20 mouse cellular contexts compared by ENCODE assay signal in the genomic region with DNA sequence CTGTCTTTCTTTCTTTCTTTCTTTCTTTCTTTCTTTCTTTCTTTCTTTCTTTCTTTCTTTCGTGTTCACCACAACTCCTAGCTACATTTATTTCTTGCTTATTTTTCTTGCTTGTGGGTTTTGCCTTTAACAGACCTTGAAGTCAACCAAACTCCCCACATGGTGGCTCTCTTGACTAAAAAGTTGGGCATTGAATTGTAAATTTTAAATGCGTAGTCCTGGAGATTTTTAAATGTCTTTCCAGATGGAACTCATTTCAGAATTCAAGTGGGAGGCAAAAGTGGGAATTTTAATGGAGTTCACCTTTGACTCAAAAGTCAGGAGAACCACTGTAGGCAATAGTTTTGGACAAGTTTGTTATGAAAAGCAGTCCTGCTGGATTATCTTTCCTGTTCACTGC. TPM values are rescaled to one million over a fixed set of nuclear protein-coding genes. Genes with fewer than 3 reads are reported as not detected.
DNase-seq lines count a peak whose midpoint lies in the region; ATAC-seq and TF ChIP-seq lines count a peak whose summit lies in the region.
"Had no signal": no experiment of that assay in that cellular context is flagged by ENCODE, and none has a peak within 500 bp of the region (broad histone marks: within the 10 kb centered on the region; RNA-seq: fewer than 3 reads in every experiment).

No protein-coding gene starts in this region.

- no peak for TF ChIP-seq EP300 in lung, postnatal 0 days (IDR thresholded peaks at IDR 0.05)

- H3K4me1 ChIP-seq in hindbrain, postnatal 0 days (ENCODE audit: insufficient read depth, low read length) = no peaks in the 10 kb centered on the region
- peaks cover 16% of the 10 kb centered on the region for H3K4me1 ChIP-seq in hindbrain, embryonic 12.5 days
- no peaks in the 10 kb centered on the region for H3K4me1 ChIP-seq in lung, postnatal 0 days (ENCODE audit: insufficient read depth, low read depth, low read length)
- H3K4me1 ChIP-seq: lung, embryonic 15.5 days had no signal

- TF ChIP-seq CTCF in hindbrain, postnatal 0 days (IDR thresholded peaks at IDR 0.05; ENCODE audit: low read depth) = peak; percentile 54
- TF ChIP-seq CTCF in lung, postnatal 0 days (IDR thresholded peaks at IDR 0.05) = peak; percentile 15; the same call in 1 of the 2 replicates

- H3K36me3 ChIP-seq in hindbrain, postnatal 0 days (ENCODE audit: insufficient read depth, low read length) = no peaks in the 10 kb centered on the region
- H3K36me3 ChIP-seq in hindbrain, embryonic 12.5 days = no peaks in the 10 kb centered on the region
- H3K36me3 ChIP-seq in lung, postnatal 0 days (ENCODE audit: insufficient read depth, low read length) = no peaks in the 10 kb centered on the region
- H3K36me3 ChIP-seq: limb, embryonic 13.5 days; lung, embryonic 15.5 days had no signal

- ATAC-seq in hindbrain, postnatal 0 days = no peak
- ATAC-seq in hindbrain, embryonic 12.5 days (ENCODE audit: low FRiP score) = no peak
- no peak for ATAC-seq in lung, postnatal 0 days
- ATAC-seq: forebrain, embryonic 16.5 days had no signal

- no peak overlapping the region for H3K9ac ChIP-seq in hindbrain, postnatal 0 days (replicated peaks; ENCODE audit: low read length)
- no peak overlapping the region for H3K9ac ChIP-seq in hindbrain, embryonic 12.5 days
- no peak overlapping the region for H3K9ac ChIP-seq in lung, postnatal 0 days (replicated peaks; ENCODE audit: low read depth)
- H3K9ac ChIP-seq: limb, embryonic 13.5 days; lung, embryonic 15.5 days had no signal

- DNase-seq in cerebellum, postnatal 10 days = peak; percentile 37 to 42
- no peak for DNase-seq in cerebellum, adult 11 months
- peak; percentile 74 for DNase-seq in hindbrain, postnatal 0 days (ENCODE audit: low spot score)
- no peak for DNase-seq in lung, postnatal 0 days (ENCODE audit: low spot score)
- no peak for DNase-seq in lung, postnatal 36 days
- peak; percentile 41 for DNase-seq in right cerebral cortex, postnatal 10 days (ENCODE audit: low spot score in 2 of 2)
- DNase-seq in heart, postnatal 36 days = no peak
- DNase-seq: adrenal gland, adult 2 months; cerebellum, adult 9-11 months; gastrocnemius, postnatal 36 days; heart, postnatal 4 days; kidney, adult 2 months; thymus, postnatal 36 days had no signal

- intact Hi-C loops in heart, postnatal 36 days (cut with DNase I) = no loop called here

- WGBS in hindbrain, postnatal 0 days = 33% methylated on average over 2 of the region's 2 CpGs
- 53% methylated on average over 2 of the region's 2 CpGs for WGBS in hindbrain, embryonic 12.5 days
- WGBS in lung, postnatal 0 days = 46% methylated on average over 2 of the region's 2 CpGs

- H3K27ac ChIP-seq in hindbrain, postnatal 0 days = no peak overlapping the region
- H3K27ac ChIP-seq in hindbrain, embryonic 12.5 days = no peak overlapping the region
- H3K27ac ChIP-seq in lung, postnatal 0 days (ENCODE audit: low read length) = no peak overlapping the region
- H3K27ac ChIP-seq: limb, embryonic 13.5 days; lung, embryonic 15.5 days had no signal

- H3K27me3 ChIP-seq in hindbrain, postnatal 0 days (ENCODE audit: insufficient read depth, low read length) = peaks cover 4% of the 10 kb centered on the region; the same call in 1 of the 2 replicates
- peaks cover 40% of the 10 kb centered on the region for H3K27me3 ChIP-seq in hindbrain, embryonic 12.5 days
- H3K27me3 ChIP-seq in lung, postnatal 0 days (replicated peaks; ENCODE audit: insufficient read depth, low read length) = peaks cover 21% of the 10 kb centered on the region

- no peak overlapping the region for H3K4me3 ChIP-seq in hindbrain, postnatal 0 days (ENCODE audit: low read length)
- no peak overlapping the region for H3K4me3 ChIP-seq in hindbrain, embryonic 12.5 days
- no peak overlapping the region for H3K4me3 ChIP-seq in lung, postnatal 0 days (ENCODE audit: low read depth, low read length)
- H3K4me3 ChIP-seq: limb, embryonic 13.5 days; lung, embryonic 15.5 days had no signal

- H3K9me3 ChIP-seq in hindbrain, postnatal 0 days (ENCODE audit: low read length) = no peaks in the 10 kb centered on the region
- no peaks in the 10 kb centered on the region for H3K9me3 ChIP-seq in hindbrain, embryonic 12.5 days (replicated peaks)
- no peaks in the 10 kb centered on the region for H3K9me3 ChIP-seq in lung, postnatal 0 days (ENCODE audit: low read length)
- H3K9me3 ChIP-seq: limb, embryonic 13.5 days; lung, embryonic 15.5 days had no signal

- no peak overlapping the region for H3K4me2 ChIP-seq in hindbrain, postnatal 0 days (ENCODE audit: low read depth, low read length)
- no peak overlapping the region for H3K4me2 ChIP-seq in hindbrain, embryonic 12.5 days (replicated peaks)
- H3K4me2 ChIP-seq in lung, postnatal 0 days (replicated peaks; ENCODE audit: low read depth, low read length) = no peak overlapping the region
- H3K4me2 ChIP-seq: heart, embryonic 11.5 days; limb, embryonic 13.5 days; lung, embryonic 15.5 days had no signal

RNA-seq across cellular contexts. Expression of a gene that starts 2.0 kb away (rescaled TPM):
- 21.2 and 29.1 TPM in 2 replicates for total RNA-seq in hindbrain, postnatal 0 days (2014; rRNA removed)
- polyA plus RNA-seq in hindbrain, postnatal 0 days (2015; fragmentation: Nextera tagmentation; extraction: Ambion mirVana) = 34.8 and 36.4 TPM in 2 replicates
- 20.5 and 21.8 TPM in 2 replicates for polyA plus RNA-seq in hindbrain, embryonic 12.5 days (2016; fragmentation: Nextera tagmentation; extraction: Ambion mirVana)
- 0.17 and 0.20 TPM in 2 replicates for polyA plus RNA-seq in lung, postnatal 0 days (2015; fragmentation: Nextera tagmentation; extraction: Ambion mirVana)
- not detected for total RNA-seq in heart, postnatal 36 days (2021)
- total RNA-seq: gastrocnemius, postnatal 36 days; heart, postnatal 4 days; megakaryocyte-erythroid progenitor cell, adult 5-6 weeks had no signal
- polyA plus RNA-seq: kidney, adult 2 months; spleen, adult 2 months had no signal

Comparison
In these comparisons a context has a peak if more than half of its experiments do, and no peak if none do; other contexts are left out.
1. DNase-seq: peak in cerebellum, postnatal 10 days (2 of 2), hindbrain, postnatal 0 days (single experiment) and right cerebral cortex, postnatal 10 days (2 of 2); none in cerebellum, adult 11 months (single experiment), lung, postnatal 0 days (single experiment), lung, postnatal 36 days (single experiment) and heart, postnatal 36 days (0 of 2).
2. RNA of a gene that starts 2.0 kb away (polyA plus RNA-seq): 34.8 to 36.4 TPM in hindbrain, postnatal 0 days and 20.5 to 21.8 TPM in hindbrain, embryonic 12.5 days; 0.17 to 0.20 TPM in lung, postnatal 0 days; every median in the first group is over 10 times any median in the second.